Mouse (Mus musculus): ENCODE measurements around the gene Il17rb.

Gene Il17rb

GRCm38 (mm10) chr14:30008733-30009575, at the start of gene Il17rb, which contains the start of gene Chdh:
Gene Il17rb, minus strand, starts transcription at chr14:30008896.
Gene Chdh, plus strand, starts transcription at chr14:30009023.
- peak; percentile 61 to 87 for DNase-seq (ENCODE audit: inconsistent age in 2 of 2, low spot score in 1 of 2)

- DNase-seq (ENCODE audit: inconsistent age in 2 of 2, low spot score in 1 of 2): peak in 1 of 2 experiments; percentile 41
Observed at GRCm38 (mm10) chr14:30056031-30056766, 47.5 kb upstream of the Il17rb start.

DNA sequence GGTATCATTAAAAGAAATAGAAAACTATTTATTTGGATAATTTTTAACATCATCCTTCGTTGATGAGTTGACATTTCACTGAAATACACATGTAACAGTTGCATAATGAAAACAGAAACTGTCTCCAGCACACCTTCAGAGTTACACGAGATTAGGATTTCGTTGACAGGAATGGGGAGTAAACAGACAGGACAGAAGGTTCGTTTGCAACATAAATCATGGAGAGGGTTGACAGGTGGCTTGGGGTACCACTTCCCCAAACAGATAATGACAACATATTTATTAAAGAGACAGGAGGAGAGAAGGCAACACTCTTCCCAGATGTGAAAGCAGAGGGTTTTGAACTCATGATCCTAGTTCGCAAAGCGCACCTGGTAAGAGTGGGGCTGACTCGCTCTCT, 46.2 kb upstream of the Il17rb start:
- no peak for DNase-seq (ENCODE audit: inconsistent age in 2 of 2, low spot score in 1 of 2)

DNA sequence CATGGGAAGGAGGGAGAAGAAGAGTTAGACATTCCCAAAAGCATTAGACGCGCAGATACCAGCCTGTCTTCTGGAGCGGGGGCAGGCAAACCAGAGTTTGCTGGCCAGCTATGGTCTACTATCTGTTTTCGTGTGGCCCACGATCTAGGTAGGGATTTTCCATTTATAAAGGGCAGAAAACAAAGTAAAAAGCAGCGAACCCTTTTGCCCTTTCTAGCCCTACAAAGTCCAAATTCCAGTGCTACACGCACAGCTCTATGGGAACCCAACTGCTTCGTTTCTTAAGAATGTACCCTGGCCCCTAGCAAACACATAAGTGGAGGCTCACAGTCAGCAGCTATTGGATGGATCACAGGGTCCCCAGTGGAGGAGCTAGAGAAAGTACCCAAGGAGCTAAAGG, 41.6 kb upstream of the Il17rb start:
- DNase-seq (ENCODE audit: inconsistent age in 2 of 2, low spot score in 1 of 2): no peak

DNA sequence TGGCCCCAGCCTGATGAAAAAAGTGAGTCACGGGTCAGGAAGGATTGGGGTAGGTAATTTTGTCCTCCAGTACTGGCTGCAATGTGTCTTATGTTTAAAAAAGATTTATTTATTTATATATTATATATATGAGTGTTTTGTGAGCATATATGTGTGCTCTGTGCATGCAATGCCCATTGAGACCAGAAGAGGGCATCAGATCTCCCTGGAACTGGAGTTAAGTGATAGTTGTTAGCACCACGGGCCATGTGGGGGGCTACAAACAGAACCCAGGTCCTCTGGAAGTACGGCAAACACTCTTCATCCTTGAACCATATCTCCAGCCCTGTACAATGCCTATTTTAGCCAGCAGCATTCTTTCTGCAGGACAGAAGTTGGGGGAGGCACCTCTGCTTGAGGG, 39.4 kb upstream of the Il17rb start:
- peak in 1 of 2 experiments; percentile 34 for DNase-seq (ENCODE audit: inconsistent age in 2 of 2, low spot score in 1 of 2)

GRCm38 (mm10) chr14:30046976-30047375, 38.3 kb upstream of the Il17rb start:
- DNase-seq (ENCODE audit: inconsistent age in 2 of 2, low spot score in 1 of 2): no peak

DNA sequence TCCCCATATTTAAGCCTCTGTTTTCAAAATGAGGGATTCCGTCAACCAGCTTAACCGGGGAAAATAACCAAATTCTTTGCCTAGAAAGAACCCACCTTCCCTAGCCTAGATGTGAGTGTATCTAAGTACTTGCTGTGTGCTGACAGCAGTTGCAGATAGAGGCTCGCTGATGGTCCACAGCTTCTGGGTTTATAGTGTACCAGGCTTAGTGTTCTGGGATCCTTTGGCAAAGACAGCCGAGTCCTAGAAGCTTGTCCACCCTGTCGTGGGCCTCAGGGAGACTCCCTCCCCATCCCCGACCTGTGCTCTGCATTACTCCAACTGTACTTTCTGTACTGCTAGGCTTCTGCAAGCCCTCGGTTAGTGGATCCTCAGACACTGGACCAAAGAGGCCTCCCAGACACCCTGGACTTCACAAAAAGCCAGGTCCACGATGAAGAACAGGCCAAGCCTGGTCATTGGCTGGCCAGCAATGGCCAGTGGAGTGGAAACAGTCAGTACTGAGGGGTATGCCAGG, 37.1 kb upstream of the Il17rb start:
- no peak for DNase-seq (ENCODE audit: inconsistent age in 2 of 2, low spot score in 1 of 2)

- DNase-seq (ENCODE audit: inconsistent age in 2 of 2, low spot score in 1 of 2): peak; percentile 17 to 43
Observed at GRCm38 (mm10) chr14:30045239-30045638, 36.5 kb upstream of the Il17rb start.

DNA sequence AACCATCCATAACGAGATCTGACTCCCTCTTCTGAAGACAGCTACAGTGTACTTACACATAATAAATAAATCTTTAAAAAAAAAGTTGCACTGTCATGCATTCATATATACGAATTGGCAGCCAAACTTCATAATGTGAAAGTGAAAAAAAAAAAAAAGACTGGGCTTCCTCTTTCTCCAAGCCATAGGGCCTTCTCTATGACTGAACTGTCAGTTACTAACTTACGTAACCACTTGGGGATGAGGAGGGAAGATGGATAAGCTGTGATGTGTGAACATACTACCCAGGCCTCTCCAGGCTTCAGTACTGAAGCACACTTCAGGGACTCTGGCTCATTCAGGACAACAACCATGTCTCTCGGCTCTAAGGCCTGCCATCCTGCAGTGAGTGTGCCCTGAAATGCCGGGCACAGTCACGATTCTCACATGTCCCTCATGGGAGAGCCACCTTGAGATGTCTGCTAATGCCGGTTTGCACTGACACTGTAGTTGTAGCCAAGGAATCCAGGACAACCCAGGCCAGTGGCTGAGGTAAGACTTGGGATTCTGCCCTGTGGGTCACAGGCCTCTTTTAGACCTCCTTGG, 34.8 kb upstream of the Il17rb start:
- DNase-seq (ENCODE audit: inconsistent age in 2 of 2, low spot score in 1 of 2): no peak

GRCm38 (mm10) chr14:30041836-30042235, 33.1 kb upstream of the Il17rb start:
- DNase-seq (ENCODE audit: inconsistent age in 2 of 2, low spot score in 1 of 2): no peak

- no peak for DNase-seq (ENCODE audit: inconsistent age in 2 of 2, low spot score in 1 of 2)
Observed at GRCm38 (mm10) chr14:30039413-30039812, 30.7 kb upstream of the Il17rb start.

- DNase-seq (ENCODE audit: inconsistent age in 2 of 2, low spot score in 1 of 2): no peak
Observed at GRCm38 (mm10) chr14:30038431-30038830, 29.7 kb upstream of the Il17rb start.

DNA sequence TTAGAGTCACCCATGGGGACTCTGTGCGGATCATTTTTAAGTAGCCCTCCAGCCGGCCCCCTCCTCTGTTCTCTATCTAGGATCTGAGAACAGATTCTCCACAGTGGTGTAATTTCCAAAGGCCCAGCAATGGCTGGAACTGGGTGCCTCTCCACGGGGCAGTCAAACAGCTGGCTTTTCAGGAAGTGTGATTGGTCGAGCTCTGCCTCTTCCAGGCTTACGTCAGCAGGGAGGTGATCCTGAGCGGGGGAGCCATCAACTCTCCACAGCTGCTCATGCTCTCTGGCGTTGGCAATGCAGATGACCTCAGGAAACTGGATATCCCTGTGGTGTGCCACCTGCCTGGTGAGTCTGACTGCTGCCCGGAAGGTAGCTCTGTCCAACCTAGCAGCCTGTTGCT, 24.7 kb upstream of the Il17rb start:
- DNase-seq (ENCODE audit: inconsistent age in 2 of 2, low spot score in 1 of 2): no peak

DNA sequence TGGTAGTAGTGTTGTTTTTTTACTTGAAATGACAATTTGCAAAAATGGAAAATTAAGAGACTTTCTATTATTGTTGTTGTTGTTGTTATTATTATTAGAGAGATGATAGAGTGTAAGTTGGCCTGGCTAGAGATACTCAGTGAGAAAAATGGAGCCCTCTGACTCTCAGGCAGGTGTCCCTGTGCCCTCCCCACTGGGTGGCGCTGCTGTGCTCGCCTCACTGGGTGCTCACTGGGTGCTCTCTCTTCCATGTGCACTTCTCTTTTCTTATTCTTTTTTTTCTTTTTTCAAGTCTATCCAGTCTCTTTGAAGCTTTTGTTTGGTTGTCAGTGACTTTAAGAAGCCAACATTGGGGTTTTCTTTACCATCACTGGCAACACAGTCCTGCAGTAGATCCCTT, 18.7 kb upstream of the Il17rb start:
- DNase-seq (ENCODE audit: inconsistent age in 2 of 2, low spot score in 1 of 2): peak; percentile 34 to 59

DNA sequence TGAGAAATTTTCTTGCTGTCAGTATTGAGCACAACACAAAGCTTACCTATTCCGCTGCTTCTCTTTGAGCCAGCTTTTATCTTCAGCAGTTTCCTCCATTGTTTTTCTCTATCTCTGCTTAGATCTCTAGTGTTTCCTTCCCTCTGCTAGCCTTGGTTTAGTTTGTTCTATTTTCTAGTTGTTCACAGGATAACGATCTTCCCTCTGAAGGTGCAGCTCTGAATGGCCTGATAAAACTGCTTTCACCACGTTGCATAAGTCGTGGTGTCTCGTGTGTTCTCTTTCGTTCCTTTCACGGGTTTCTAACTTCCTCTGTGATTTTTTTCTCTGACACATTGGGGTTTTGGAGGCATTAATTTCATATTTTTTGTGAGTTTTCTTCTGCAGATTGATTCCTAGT, 15.7 kb upstream of the Il17rb start:
- DNase-seq (ENCODE audit: inconsistent age in 2 of 2, low spot score in 1 of 2): no peak

DNA sequence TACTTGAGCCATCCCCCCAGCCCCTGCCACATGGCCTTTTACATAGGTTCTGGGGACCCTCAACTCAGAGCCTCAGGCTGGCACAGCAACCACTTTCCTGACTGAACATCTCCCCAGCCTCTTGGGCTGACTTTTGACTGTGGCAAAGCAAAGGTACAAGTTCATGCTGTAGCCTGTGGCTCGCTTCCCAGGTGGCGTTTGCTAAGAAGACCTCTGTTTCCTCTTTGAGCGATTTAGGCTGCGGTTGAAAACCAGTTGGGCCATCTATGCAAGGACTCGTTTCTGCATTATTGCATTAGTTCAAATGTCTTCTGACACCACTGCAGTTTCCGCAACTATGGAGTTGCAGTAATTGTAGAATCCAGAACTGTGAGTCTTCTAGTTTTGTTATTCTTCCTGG, 13.8 kb upstream of the Il17rb start:
- DNase-seq (ENCODE audit: inconsistent age in 2 of 2, low spot score in 1 of 2): no peak

DNA sequence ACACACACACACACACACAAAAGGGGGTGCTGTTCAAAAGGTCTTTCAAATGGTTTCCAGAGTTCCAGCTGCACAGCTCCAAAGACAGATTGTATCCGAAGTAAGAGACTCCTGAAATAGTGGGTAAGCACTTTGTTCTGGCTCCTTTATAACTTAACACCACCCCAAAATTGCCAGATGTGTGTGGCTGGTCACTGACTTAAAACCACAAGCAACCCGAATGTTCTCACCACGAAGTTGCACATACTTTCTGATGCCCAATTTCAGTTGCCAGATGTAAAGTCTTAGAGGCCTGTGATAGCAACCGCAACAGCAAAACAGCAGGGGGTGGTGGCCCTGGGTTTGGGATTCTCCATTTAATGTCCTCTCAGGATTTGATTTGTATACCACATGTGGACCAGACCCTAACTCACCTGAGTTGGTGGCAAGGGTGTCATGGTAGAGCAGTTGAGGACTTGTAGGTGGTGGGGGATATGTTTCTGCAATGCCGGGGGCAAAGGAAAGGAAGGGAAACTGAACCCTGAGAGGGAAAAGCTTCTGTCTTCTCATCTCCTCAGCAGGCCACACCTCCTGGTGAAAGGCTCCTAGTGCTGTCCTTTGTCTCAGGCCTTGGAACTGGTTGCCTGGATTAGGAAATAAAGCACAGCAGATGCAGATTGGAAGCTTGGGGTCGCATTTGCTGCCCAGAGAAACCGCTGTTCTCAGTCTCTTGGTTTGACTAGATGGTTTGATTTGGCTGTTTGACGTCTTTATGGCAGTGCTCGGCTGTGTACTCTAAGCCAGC, 11.3 kb upstream of the Il17rb start:
- DNase-seq (ENCODE audit: inconsistent age in 2 of 2, low spot score in 1 of 2): no peak

- no peak for DNase-seq (ENCODE audit: inconsistent age in 2 of 2, low spot score in 1 of 2)
Observed at GRCm38 (mm10) chr14:30019375-30019774, 10.7 kb upstream of the Il17rb start.

DNA sequence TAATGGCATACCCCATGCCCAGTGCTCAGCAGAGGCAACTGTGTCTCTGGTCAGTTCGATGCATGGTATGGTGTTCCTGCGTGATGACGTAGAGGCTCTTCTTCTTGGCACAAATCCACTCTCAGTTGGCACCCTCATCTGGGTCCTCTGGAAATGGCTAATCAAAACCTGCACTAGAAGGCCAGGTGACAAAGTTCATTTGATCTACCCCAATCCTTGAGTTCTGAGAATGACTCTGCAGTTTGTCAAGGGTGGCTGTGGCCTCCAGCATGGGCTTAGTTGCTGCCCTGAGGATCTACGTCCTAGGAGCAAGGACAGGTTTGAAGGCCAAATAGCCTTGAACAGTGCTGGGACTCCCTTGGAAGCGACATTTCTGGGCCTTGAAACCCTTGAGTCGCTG, 10.2 kb upstream of the Il17rb start:
- DNase-seq (ENCODE audit: inconsistent age in 2 of 2, low spot score in 1 of 2): peak in 1 of 2 experiments; percentile 75

- DNase-seq (ENCODE audit: inconsistent age in 2 of 2, low spot score in 1 of 2): peak in 1 of 2 experiments; percentile 51
Observed at GRCm38 (mm10) chr14:30018463-30018801, 9.7 kb upstream of the Il17rb start.
